Mouse (Mus musculus): Measurements from ENCODE around the gene Phgdh.

Phgdh gene

DNA sequence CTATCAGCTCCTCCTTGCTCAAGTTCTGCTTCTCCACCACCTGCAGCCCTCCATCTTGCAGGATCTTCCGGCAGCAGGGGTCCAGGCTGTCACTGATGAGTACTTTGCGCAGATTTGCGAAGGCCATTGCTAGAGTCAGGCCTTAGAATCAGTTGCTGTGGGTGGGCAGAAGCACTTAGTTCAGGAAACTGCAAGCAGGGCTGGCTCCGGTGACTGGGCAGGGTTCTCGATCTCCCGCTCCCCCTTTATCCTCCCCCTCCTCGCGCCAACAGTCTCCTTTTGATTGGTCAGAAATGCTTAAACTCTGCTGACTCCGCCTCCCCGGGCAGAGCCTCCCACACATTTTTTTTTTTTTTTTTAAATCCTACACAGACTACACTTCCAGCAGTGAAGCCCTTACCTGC lies at the start of gene Phgdh:
Gene Phgdh, minus strand, starts transcription at position 285 of the 404 bp plus-strand sequence.
- DNase-seq (ENCODE audit: extremely low spot score), result peak; percentile 84

GRCm38 (mm10) chr3:98389305-98389704 lies 49.5 kb upstream of the Phgdh start:
- DNase-seq (ENCODE audit: extremely low spot score), result no peak

- no peak for DNase-seq (ENCODE audit: extremely low spot score)
These were observed 48.0 kb upstream of the Phgdh start for GRCm38 (mm10) chr3:98387756-98388155.

DNA sequence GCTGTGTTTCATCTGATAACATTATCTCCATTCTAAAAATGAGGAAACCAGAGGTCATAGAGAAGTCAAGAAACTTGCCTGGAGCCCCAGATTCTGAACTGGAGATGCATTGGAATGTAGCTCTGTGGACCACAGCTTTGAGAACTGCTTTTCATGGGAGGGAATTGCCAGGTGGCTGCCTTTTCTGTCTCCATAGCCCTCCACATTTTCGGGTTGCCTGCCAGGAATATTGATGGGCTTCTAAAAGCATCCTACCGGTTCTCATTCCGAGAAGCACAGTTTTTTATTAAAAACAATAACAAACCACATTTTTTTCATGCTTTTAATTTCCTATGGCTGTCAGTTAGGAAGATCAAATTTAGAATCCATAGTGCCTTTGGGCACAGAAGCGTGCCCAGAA lies 47.3 kb upstream of the Phgdh start:
- DNase-seq (ENCODE audit: extremely low spot score), result no peak

DNA sequence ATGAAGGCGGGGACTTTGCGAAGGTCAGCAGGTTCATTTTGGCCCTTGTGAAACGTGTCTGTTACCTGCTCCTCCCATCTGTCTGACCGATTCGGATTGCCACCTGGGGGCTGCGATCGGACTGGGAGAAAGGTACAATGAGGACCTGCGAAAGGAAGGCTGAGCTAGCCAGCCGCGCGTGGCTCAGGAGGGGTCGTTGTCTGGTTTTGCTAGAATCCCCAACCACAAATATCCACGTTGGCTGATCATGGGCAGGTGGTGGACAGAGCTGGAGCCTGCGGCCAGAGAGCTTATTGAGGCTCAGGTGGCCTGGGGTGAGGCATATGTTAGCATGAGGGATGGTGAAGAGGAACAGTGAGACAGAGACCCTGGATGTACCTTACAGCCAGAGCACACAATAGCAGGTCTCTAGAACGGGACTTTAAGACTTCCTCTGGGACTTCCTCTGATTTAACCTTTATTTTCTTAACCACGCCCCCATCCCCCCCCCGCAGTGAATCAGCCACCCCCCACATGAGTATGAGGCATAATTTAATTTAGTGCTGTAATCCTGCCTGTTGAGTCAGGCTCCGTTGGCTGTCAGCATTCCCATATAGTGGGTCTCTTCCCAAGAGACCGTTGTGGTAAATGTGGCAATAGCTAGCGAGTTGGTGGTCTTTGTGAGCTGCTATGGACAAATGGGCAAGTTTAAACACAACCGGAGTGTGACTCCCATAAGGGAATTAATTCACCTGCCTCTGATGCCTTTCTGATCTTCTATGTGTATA lies 43.4 kb upstream of the Phgdh start:
- no peak for DNase-seq (ENCODE audit: extremely low spot score)

GRCm38 (mm10) chr3:98382246-98382939 lies 42.6 kb upstream of the Phgdh start, which contains the start of gene Zfp697:
TSS of gene Zfp697 (plus strand) at chr3:98382461.
- DNase-seq (ENCODE audit: extremely low spot score), result peak; percentile 82

GRCm38 (mm10) chr3:98381677-98382245 lies 42.0 kb upstream of the Phgdh start:
- peak; percentile 25 for DNase-seq (ENCODE audit: extremely low spot score)

DNA sequence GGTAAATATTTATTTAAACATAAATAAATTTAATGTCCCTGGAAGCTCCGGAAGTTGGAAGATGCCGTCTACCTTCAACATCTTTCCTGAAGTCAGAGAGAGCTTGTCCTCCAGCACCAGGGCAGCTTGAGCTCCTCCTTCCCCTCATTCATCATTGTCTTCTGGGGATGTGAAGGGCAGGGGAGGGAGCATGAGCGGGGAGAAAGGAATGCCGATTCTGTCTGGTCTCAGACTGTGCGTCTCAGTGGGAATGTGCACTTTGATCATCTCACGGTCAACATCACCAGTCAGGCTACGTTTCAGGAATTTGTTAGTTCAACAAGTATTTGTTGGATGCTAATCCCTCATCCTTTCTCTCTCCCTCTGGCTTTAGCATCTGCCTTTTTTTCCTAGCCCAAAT lies 39.4 kb upstream of the Phgdh start:
- peak; percentile 63 for DNase-seq (ENCODE audit: extremely low spot score)

GRCm38 (mm10) chr3:98378267-98378666 lies 38.5 kb upstream of the Phgdh start:
- DNase-seq (ENCODE audit: extremely low spot score), result no peak

- DNase-seq (ENCODE audit: extremely low spot score), result no peak
These were observed 35.2 kb upstream of the Phgdh start for GRCm38 (mm10) chr3:98374980-98375379.

DNA sequence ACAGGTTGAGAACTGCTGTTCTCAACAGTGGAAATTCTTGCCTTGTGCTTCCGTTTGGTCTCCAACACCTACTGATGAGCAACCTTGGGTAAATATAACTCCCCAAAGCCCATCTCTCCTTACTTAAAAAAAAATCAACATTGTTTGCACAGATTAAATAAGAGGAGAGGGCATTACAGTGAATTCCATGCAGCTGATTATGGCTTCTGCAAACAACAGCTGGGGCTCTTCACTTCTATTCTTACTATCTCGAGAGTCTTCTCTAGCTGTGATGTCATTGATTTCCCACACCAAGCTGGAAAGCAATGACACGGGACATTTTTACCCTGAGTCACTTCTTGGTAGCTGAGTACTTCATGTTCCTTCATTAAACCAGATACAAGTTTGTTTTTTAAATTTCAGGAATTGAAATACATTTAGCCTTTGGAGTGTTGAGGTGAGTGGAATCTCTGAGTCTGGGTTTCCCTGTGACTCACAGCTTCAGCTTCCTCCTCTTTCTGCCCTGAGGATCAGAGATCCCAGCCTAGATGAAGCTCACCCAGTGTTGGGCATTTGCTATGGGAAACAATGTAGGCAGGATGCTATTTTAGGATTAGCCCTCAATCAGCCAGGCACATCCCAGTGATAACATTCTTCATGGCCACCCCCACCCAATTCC lies 34.4 kb upstream of the Phgdh start:
- DNase-seq (ENCODE audit: extremely low spot score), result no peak

GRCm38 (mm10) chr3:98368776-98369175 lies 29.0 kb upstream of the Phgdh start:
- no peak for DNase-seq (ENCODE audit: extremely low spot score)

GRCm38 (mm10) chr3:98368283-98368682 lies 28.5 kb upstream of the Phgdh start:
- DNase-seq (ENCODE audit: extremely low spot score), result no peak

DNA sequence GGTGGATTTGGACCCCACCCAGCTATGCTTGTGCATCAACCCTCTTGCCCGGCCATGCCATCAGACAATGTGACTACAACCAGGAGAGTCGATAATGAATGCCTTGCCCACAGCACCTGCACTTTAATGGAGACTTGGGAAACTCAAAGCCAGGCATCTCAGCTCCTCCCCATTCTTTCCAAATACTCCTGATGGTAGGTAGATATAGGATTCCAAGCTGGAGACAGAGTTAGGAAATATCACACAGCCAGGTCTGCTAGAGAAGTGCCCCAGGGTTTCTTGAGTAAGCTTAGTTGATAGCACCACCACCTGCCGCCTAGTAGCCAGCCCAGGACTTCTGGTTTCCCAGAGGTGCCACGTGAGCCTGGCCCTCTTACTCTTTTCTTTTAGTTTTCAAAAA lies 27.0 kb upstream of the Phgdh start:
- DNase-seq (ENCODE audit: extremely low spot score), result no peak

DNA sequence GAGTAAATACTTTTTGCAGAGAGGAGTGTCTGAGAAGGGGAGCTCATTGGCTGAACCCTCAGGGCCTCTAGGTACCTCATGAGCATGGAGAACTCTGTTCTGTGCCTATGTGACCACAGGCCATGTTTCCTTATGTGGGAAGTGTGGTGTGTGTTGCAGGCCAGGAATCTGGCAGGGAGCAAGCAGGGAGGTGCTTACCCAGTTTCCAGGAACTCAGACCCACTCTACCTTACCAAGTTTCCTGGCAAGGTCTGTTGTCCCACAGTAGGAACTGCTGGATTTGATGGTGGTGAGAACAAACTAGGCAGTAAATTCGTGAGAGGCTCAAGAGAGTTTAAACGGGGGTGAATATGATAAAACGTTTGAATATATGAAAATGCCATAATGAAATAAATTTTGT lies 26.3 kb upstream of the Phgdh start:
- no peak for DNase-seq (ENCODE audit: extremely low spot score)

DNA sequence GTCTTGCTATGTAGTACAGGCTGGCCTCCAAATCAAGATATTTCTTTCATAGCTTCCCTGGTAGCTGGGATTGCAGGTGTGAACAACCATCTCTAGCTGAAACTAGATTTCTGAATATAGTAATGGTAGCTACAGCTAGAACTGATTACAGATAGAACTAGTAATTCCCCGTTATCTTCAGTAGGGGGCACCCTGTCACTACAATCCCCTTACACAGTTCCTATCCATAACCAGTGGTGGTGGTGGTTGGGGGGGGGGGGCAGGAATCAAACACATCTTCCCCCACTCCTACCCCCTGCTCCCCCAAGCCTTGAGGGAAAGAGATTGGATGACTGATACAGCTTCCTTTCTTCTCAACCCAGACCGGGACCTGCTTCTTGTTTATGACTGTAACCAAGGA lies 23.0 kb upstream of the Phgdh start:
- DNase-seq (ENCODE audit: extremely low spot score), result no peak

DNA sequence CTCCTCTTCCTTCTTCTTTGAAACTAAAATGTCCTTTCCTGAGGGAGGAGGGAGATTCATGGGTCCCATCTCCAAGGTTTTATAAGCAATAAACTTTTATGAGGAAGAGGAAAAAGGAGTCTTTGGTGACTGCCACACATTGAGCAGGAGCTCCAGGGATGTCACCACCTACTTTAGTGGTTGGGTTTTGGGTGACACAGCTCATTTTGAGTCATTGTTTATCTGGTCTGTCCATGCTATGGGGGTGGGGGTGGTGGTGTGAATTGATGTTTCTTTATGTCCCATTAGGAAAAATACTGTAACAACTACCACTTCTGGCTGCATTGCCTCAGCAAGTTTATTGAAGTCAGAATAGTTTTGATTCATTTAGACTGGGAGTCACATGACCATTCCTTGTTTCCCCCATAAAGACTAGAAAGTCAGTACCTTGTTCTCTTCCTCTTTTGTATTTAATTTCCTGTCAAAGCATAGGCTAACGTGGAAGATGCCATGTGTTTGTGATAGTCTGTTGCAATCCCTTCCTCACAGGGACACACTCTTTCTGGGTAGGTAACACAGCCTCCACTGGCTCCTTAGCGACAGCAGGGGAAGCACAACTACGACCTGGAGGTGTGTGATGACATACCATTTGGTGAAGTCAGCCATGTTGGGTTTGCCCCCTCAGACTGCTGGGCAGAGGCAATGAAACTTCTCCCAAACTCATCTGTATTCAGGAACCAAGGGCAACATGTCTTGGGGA lies 17.0 kb upstream of the Phgdh start:
- no peak for DNase-seq (ENCODE audit: extremely low spot score)

- no peak for DNase-seq (ENCODE audit: extremely low spot score)
These were observed 16.2 kb upstream of the Phgdh start for GRCm38 (mm10) chr3:98356026-98356365.

GRCm38 (mm10) chr3:98355344-98356025 lies 15.7 kb upstream of the Phgdh start:
- DNase-seq (ENCODE audit: extremely low spot score), result no peak

DNA sequence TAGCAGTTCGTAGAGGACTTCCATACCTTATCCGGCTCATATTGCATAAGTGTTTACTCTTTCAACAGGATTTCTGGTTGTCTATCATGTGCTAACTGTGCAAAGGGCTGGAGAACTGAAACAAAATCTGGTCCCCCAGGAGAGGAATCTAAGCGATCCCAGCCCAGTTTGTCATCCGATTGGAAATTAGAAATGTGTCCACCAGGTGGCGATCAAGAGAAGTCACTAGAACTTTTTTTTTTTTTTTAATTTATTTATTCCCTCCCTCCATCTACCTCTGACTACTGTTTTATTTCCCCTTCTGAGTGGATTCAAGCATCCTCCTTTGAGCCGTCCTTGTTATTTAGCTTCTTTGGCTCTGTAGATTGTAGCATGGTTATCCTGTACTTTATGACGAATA lies 14.1 kb upstream of the Phgdh start:
- peak; percentile 62 for DNase-seq (ENCODE audit: extremely low spot score)

DNA sequence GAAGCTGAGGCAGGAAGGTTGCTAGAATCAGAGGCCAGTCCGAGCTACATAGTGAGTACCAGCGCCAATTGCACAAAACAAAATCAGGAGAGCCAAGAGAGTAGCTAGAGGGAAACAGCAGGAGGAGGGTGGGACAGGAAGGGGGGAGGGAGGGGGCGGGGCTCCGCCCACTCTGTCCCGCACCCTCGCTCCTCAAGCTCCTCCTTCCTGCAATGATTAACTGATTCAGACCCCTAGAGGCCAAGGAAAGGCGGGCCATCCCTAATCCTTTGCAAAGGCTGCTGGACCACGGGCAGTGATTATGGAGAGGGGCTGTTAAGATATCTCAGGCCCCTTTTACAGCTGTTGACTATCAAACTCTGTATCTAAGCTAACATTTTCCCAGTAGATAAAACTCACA lies 8.9 kb upstream of the Phgdh start:
- DNase-seq (ENCODE audit: extremely low spot score), result peak; percentile 29
